Mouse (Mus musculus): ENCODE measurements at regions not wholly inside any gene's neighbourhood (a gene's known extent, or its start where the extent isn't known, plus 50 kb on each side); places are given as distances from the start of the nearest gene placed in this dataset.

GRCm38 (mm10) chr17:83998341-83998740, 150.6 kb upstream of the Haao start:
- Histone ChIP-seq H3K36me3 (ENCODE audit: control insufficient read depth, insufficient read depth, low read length) (no peaks in the 10 kb centered on the region), H3K9me3 (replicated peaks; ENCODE audit: control insufficient read depth, low read length) (no peaks in the 10 kb centered on the region), H3K27me3 (ENCODE audit: control insufficient read depth, insufficient read depth, low read length) (no peaks in the 10 kb centered on the region), H3K4me3 (ENCODE audit: low read depth, low read length) (no peak overlapping the region), H3K4me2 (no peak overlapping the region), H3K9ac (ENCODE audit: low read depth, low read length) (no peak overlapping the region), H3K4me1 (ENCODE audit: control insufficient read depth, insufficient read depth, low read length) (no peaks in the 10 kb centered on the region), H3K27ac (ENCODE audit: low read depth, low read length) (no peak overlapping the region)
- no peak for ATAC-seq (replicated peaks; ENCODE audit: insufficient number of reproducible peaks, low FRiP score, low TSS enrichment)
- 78% methylated on average over 7 of the region's 7 CpGs for WGBS (ENCODE audit: insufficient replicate concordance)

- ATAC-seq (replicated peaks; ENCODE audit: insufficient number of reproducible peaks, low FRiP score, low TSS enrichment), result no peak
- Histone ChIP-seq H3K4me1 (ENCODE audit: control insufficient read depth, insufficient read depth, low read length) (no peaks in the 10 kb centered on the region), H3K4me3 (ENCODE audit: low read depth, low read length) (no peak overlapping the region), H3K9ac (ENCODE audit: low read depth, low read length) (no peak overlapping the region), H3K36me3 (ENCODE audit: control insufficient read depth, insufficient read depth, low read length) (no peaks in the 10 kb centered on the region), H3K4me2 (no peak overlapping the region), H3K9me3 (replicated peaks; ENCODE audit: control insufficient read depth, low read length) (no peaks in the 10 kb centered on the region), H3K27ac (ENCODE audit: low read depth, low read length) (no peak overlapping the region), H3K27me3 (ENCODE audit: control insufficient read depth, insufficient read depth, low read length) (no peaks in the 10 kb centered on the region)
- WGBS (ENCODE audit: insufficient replicate concordance), result 86% methylated on average over 11 of the region's 11 CpGs
Observed at GRCm38 (mm10) chr17:83997778-83998177, 150.0 kb upstream of the Haao start.

- no peak overlapping the region for H3K9ac ChIP-seq (ENCODE audit: low read depth, low read length)
- no peaks in the 10 kb centered on the region for H3K36me3 ChIP-seq (ENCODE audit: control insufficient read depth, insufficient read depth, low read length)
- no peak overlapping the region for H3K27ac ChIP-seq (ENCODE audit: low read depth, low read length)
- WGBS (ENCODE audit: insufficient replicate concordance), result 43% methylated on average over 2 of the region's 2 CpGs
- peaks cover 9% of the 10 kb centered on the region; the same call in 1 of the 2 replicates for H3K4me1 ChIP-seq (ENCODE audit: control insufficient read depth, insufficient read depth, low read length)
- H3K4me2 ChIP-seq, result no peak overlapping the region
- H3K4me3 ChIP-seq (ENCODE audit: low read depth, low read length), result no peak overlapping the region
- no peaks in the 10 kb centered on the region for H3K9me3 ChIP-seq (replicated peaks; ENCODE audit: control insufficient read depth, low read length)
- H3K27me3 ChIP-seq (ENCODE audit: control insufficient read depth, insufficient read depth, low read length), result no peaks in the 10 kb centered on the region
- ATAC-seq (replicated peaks; ENCODE audit: insufficient number of reproducible peaks, low FRiP score, low TSS enrichment), result no peak
Observed at GRCm38 (mm10) chr17:83993028-83993427, 145.3 kb upstream of the Haao start.

- 50% methylated on average over 13 of the region's 13 CpGs for WGBS (ENCODE audit: insufficient replicate concordance)
- ATAC-seq (replicated peaks; ENCODE audit: insufficient number of reproducible peaks, low FRiP score, low TSS enrichment), result peak; percentile 65
- H3K9ac ChIP-seq (ENCODE audit: low read depth, low read length), result 0 out of 2 replicates have a peak overlapping the region, but pooled peaks have one; percentile 10
Observed at GRCm38 (mm10) chr17:83990421-83991365, 142.9 kb upstream of the Haao start.

GRCm38 (mm10) chr17:83988897-83989296, 141.1 kb upstream of the Haao start:
- Histone ChIP-seq H3K36me3 (ENCODE audit: control insufficient read depth, insufficient read depth, low read length) (no peaks in the 10 kb centered on the region), H3K27ac (ENCODE audit: low read depth, low read length) (no peak overlapping the region), H3K4me1 (ENCODE audit: control insufficient read depth, insufficient read depth, low read length) (peaks cover 27% of the 10 kb centered on the region), H3K4me3 (ENCODE audit: low read depth, low read length) (no peak overlapping the region), H3K4me2 (no peak overlapping the region), H3K9ac (ENCODE audit: low read depth, low read length) (0 out of 2 replicates have a peak overlapping the region, but pooled peaks have one; percentile 22), H3K27me3 (ENCODE audit: control insufficient read depth, insufficient read depth, low read length) (no peaks in the 10 kb centered on the region), H3K9me3 (replicated peaks; ENCODE audit: control insufficient read depth, low read length) (no peaks in the 10 kb centered on the region)
- ATAC-seq (replicated peaks; ENCODE audit: insufficient number of reproducible peaks, low FRiP score, low TSS enrichment), result no peak
- 46% methylated on average over 6 of the region's 6 CpGs for WGBS (ENCODE audit: insufficient replicate concordance)

More at GRCm38 (mm10) chr17:83990421-83991365, 142.9 kb upstream of the Haao start:
- Histone ChIP-seq H3K4me1 (ENCODE audit: control insufficient read depth, insufficient read depth, low read length) (peaks cover 23% of the 10 kb centered on the region), H3K9me3 (replicated peaks; ENCODE audit: control insufficient read depth, low read length) (no peaks in the 10 kb centered on the region), H3K27ac (ENCODE audit: low read depth, low read length) (peak overlapping the region; percentile 41), H3K4me2 (no peak overlapping the region), H3K27me3 (ENCODE audit: control insufficient read depth, insufficient read depth, low read length) (no peaks in the 10 kb centered on the region), H3K4me3 (ENCODE audit: low read depth, low read length) (no peak overlapping the region), H3K36me3 (ENCODE audit: control insufficient read depth, insufficient read depth, low read length) (no peaks in the 10 kb centered on the region)

GRCm38 (mm10) chr17:83988165-83988564, 140.4 kb upstream of the Haao start:
- peaks cover 30% of the 10 kb centered on the region for H3K4me1 ChIP-seq (ENCODE audit: control insufficient read depth, insufficient read depth, low read length)
- WGBS (ENCODE audit: insufficient replicate concordance), result 72% methylated on average over 5 of the region's 5 CpGs

GRCm38 (mm10) chr17:83987683-83988082, 139.9 kb upstream of the Haao start:
- no peaks in the 10 kb centered on the region for H3K27me3 ChIP-seq (ENCODE audit: control insufficient read depth, insufficient read depth, low read length)
- peaks cover 30% of the 10 kb centered on the region for H3K4me1 ChIP-seq (ENCODE audit: control insufficient read depth, insufficient read depth, low read length)
- ATAC-seq (replicated peaks; ENCODE audit: insufficient number of reproducible peaks, low FRiP score, low TSS enrichment), result no peak
- H3K36me3 ChIP-seq (ENCODE audit: control insufficient read depth, insufficient read depth, low read length), result no peaks in the 10 kb centered on the region
- H3K4me3 ChIP-seq (ENCODE audit: low read depth, low read length), result no peak overlapping the region
- H3K9me3 ChIP-seq (replicated peaks; ENCODE audit: control insufficient read depth, low read length), result no peaks in the 10 kb centered on the region
- 67% methylated on average over 4 of the region's 4 CpGs for WGBS (ENCODE audit: insufficient replicate concordance)
- H3K9ac ChIP-seq (ENCODE audit: low read depth, low read length), result no peak overlapping the region
- no peak overlapping the region for H3K27ac ChIP-seq (ENCODE audit: low read depth, low read length)
- no peak overlapping the region for H3K4me2 ChIP-seq

More at GRCm38 (mm10) chr17:83988165-83988564, 140.4 kb upstream of the Haao start:
- H3K4me3 ChIP-seq (ENCODE audit: low read depth, low read length), result no peak overlapping the region
- no peak overlapping the region for H3K4me2 ChIP-seq
- no peaks in the 10 kb centered on the region for H3K27me3 ChIP-seq (ENCODE audit: control insufficient read depth, insufficient read depth, low read length)
- no peak for ATAC-seq (replicated peaks; ENCODE audit: insufficient number of reproducible peaks, low FRiP score, low TSS enrichment)
- H3K9me3 ChIP-seq (replicated peaks; ENCODE audit: control insufficient read depth, low read length), result no peaks in the 10 kb centered on the region
- H3K9ac ChIP-seq (ENCODE audit: low read depth, low read length), result no peak overlapping the region
- no peaks in the 10 kb centered on the region for H3K36me3 ChIP-seq (ENCODE audit: control insufficient read depth, insufficient read depth, low read length)
- H3K27ac ChIP-seq (ENCODE audit: low read depth, low read length), result no peak overlapping the region

- H3K9ac ChIP-seq (ENCODE audit: low read depth, low read length), result peak overlapping the region; percentile 43; the same call in 1 of the 2 replicates
- H3K9me3 ChIP-seq (replicated peaks; ENCODE audit: control insufficient read depth, low read length), result no peaks in the 10 kb centered on the region
- H3K27me3 ChIP-seq (ENCODE audit: control insufficient read depth, insufficient read depth, low read length), result no peaks in the 10 kb centered on the region
- H3K4me2 ChIP-seq, result no peak overlapping the region
- H3K36me3 ChIP-seq (ENCODE audit: control insufficient read depth, insufficient read depth, low read length), result no peaks in the 10 kb centered on the region
- H3K4me3 ChIP-seq (ENCODE audit: low read depth, low read length), result no peak overlapping the region
- H3K4me1 ChIP-seq (ENCODE audit: control insufficient read depth, insufficient read depth, low read length), result peaks cover 30% of the 10 kb centered on the region
- H3K27ac ChIP-seq (ENCODE audit: low read depth, low read length), result peak overlapping the region; percentile 73
- ATAC-seq (replicated peaks; ENCODE audit: insufficient number of reproducible peaks, low FRiP score, low TSS enrichment), result no peak
- 46% methylated on average over 15 of the region's 15 CpGs for WGBS (ENCODE audit: insufficient replicate concordance)
Observed at GRCm38 (mm10) chr17:83985916-83986578, 138.3 kb upstream of the Haao start.
